Mouse (Mus musculus): ENCODE measurements around the gene Prox1. TPM values are rescaled to one million over a fixed set of nuclear protein-coding genes. Genes with fewer than 3 reads are reported as not detected.

Gene Prox1
- polyA plus RNA-seq, 1 experiment from 2014 or later = 16.4 TPM

DNA sequence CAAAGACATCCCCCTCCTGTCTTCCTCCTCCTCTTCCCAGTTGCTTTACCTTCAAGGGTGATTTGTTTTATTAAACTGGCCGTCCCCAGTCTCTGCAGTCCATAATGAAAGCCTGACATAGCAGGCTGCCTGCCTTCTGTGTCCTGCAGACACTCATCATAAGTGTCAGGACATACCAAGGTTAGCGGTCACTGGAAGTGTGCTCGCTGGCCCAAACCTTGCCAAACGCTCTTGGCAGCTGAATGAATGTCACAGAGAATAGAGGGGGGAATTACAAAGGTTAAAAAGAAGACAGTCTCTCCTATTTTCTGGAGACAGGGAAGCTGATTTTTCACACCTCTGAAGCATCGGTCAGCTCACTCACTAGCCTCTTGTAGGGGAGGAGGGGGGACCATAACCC lies 42.6 kb downstream of the Prox1 start:
- peak; percentile 53; the same call in 1 of the 2 replicates for ATAC-seq (replicated peaks; ENCODE audit: extremely low read depth, insufficient read depth, low FRiP score)
- 26% methylated on average over 5 of the region's 5 CpGs for WGBS
- H3K9me3 ChIP-seq (replicated peaks; ENCODE audit: control insufficient read depth, low read length) = no peaks in the 10 kb centered on the region
- peaks cover 40% of the 10 kb centered on the region for H3K4me1 ChIP-seq (ENCODE audit: control insufficient read depth, insufficient read depth, low read length)
- no peak overlapping the region for H3K4me3 ChIP-seq (ENCODE audit: low read length)
- no peaks in the 10 kb centered on the region for H3K36me3 ChIP-seq (ENCODE audit: control insufficient read depth, insufficient read depth)
- peak overlapping the region; percentile 61 for H3K9ac ChIP-seq (ENCODE audit: low read length)
- H3K27me3 ChIP-seq (ENCODE audit: control insufficient read depth, insufficient read depth, low read length) = no peaks in the 10 kb centered on the region
- peak overlapping the region; percentile 97 for H3K27ac ChIP-seq (ENCODE audit: low read length)
- H3K4me2 ChIP-seq (ENCODE audit: low read depth, low read length) = peak overlapping the region; percentile 11; the same call in 1 of the 2 replicates

DNA sequence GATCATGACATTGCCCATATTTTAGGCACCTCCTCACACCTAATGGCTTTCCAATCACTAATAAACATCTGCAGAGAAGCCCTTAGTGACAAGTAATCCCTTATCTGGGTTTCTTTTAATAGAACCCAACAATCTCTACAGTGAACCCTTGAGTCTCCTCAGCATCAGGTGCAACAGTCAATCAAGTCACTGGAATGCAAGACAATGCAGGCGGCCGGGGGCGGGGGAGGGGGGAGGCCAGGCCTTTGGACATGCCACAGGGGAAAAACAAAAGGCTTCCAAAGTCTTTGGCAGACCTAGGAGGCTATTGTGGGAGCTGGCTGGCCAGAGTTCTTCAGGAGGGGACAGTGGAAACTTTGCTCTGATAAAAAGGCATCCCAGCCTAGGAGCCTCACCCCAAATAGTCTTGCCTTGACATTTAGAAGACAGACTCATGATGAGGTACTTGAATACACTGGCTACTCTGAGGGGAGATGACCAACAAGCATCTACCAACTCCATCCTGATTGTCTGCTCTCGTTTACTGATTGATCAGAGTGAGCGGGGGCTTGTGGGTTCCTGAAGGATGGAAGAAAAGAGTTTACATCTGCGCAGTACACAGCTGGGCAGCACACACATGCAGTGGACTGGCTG lies 43.2 kb downstream of the Prox1 start:
- Histone ChIP-seq H3K27me3 (ENCODE audit: control insufficient read depth, insufficient read depth, low read length) (no peaks in the 10 kb centered on the region), H3K27ac (ENCODE audit: low read length) (peak overlapping the region; percentile 97), H3K4me1 (ENCODE audit: control insufficient read depth, insufficient read depth, low read length) (peaks cover 39% of the 10 kb centered on the region), H3K4me3 (ENCODE audit: low read length) (no peak overlapping the region), H3K36me3 (ENCODE audit: control insufficient read depth, insufficient read depth) (0 out of 2 replicates have a peak, but pooled peaks cover 5% of the 10 kb centered on the region), H3K4me2 (ENCODE audit: low read depth, low read length) (no peak overlapping the region), H3K9me3 (replicated peaks; ENCODE audit: control insufficient read depth, low read length) (no peaks in the 10 kb centered on the region), H3K9ac (ENCODE audit: low read length) (peak overlapping the region; percentile 61)
- 38% methylated on average over 6 of the region's 6 CpGs for WGBS
- 0 out of 2 replicates have a peak, but pooled peaks have one; percentile 5 for ATAC-seq (replicated peaks; ENCODE audit: extremely low read depth, insufficient read depth, low FRiP score)

DNA sequence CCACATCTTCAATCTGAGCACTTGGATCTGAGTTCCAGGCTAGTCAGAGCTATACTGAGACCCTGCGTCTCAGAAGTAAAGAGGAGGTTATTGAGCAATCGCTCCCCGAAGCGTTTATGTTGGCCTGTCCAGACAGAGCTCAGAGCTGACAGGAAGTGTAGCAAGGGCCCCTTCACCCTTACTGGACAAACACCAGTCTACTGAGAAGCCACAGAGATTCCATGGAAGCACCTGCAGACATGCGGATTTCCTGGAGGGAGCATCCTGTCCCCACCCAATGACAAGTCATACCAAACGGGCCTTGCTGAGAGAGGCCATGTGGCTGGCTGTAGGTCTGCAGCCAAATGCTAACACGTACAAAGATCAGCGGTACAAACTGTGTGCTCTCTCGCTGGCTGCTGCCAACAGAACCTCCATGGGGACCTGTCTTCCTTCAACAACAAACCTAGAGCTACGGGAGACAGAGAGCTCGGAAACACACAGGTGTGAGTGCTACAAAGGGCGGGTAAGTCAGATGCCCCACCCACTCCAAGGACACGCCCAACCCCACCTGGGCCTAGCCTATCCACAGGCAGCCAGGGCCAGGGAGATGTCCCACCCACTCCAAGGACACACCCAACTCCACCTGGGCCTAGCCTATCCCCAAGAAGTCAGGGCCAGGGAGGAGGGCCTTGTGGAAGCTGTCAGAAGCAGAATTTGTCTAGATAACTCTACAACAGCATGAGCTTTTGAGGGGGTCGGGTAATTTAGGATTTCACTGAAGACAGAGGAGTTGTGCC lies 45.4 kb downstream of the Prox1 start:
- Histone ChIP-seq H3K4me2 (ENCODE audit: low read depth, low read length) (no peak overlapping the region), H3K27ac (ENCODE audit: low read length) (peak overlapping the region; percentile 32), H3K9me3 (replicated peaks; ENCODE audit: control insufficient read depth, low read length) (no peaks in the 10 kb centered on the region), H3K4me1 (ENCODE audit: control insufficient read depth, insufficient read depth, low read length) (peaks cover 36% of the 10 kb centered on the region), H3K27me3 (ENCODE audit: control insufficient read depth, insufficient read depth, low read length) (no peaks in the 10 kb centered on the region), H3K9ac (ENCODE audit: low read length) (no peak overlapping the region), H3K4me3 (ENCODE audit: low read length) (no peak overlapping the region), H3K36me3 (ENCODE audit: control insufficient read depth, insufficient read depth) (peaks cover 10% of the 10 kb centered on the region; the same call in 1 of the 2 replicates)
- 0 out of 2 replicates have a peak, but pooled peaks have one; percentile 8 for ATAC-seq (replicated peaks; ENCODE audit: extremely low read depth, insufficient read depth, low FRiP score)
- 71% methylated on average over 14 of the region's 14 CpGs for WGBS

DNA sequence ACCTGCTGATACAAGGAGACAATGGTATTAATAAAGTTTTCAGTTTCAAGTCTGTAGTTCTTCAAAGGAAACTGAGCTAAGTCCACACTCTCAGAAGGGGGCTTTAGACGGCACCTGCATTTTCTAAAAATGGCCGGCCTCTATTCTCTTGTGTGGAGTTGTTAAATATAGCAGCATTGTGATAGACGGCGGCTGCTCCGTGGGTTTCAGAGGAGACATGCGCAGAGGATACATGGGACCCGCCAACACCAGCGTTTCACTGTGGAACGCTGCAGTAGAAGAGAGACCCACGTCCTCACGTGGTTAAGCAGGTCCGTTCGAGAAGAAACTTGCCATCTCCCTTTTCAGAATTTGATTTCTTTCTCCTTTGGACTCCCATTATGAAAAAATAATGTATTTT lies 47.1 kb downstream of the Prox1 start:
- no peak for ATAC-seq (replicated peaks; ENCODE audit: extremely low read depth, insufficient read depth, low FRiP score)
- H3K36me3 ChIP-seq (ENCODE audit: control insufficient read depth, insufficient read depth) = peaks cover 10% of the 10 kb centered on the region; the same call in 1 of the 2 replicates
- WGBS = 47% methylated on average over 13 of the region's 13 CpGs
- no peak overlapping the region for H3K9ac ChIP-seq (ENCODE audit: low read length)
- peaks cover 36% of the 10 kb centered on the region for H3K4me1 ChIP-seq (ENCODE audit: control insufficient read depth, insufficient read depth, low read length)
- no peak overlapping the region for H3K4me2 ChIP-seq (ENCODE audit: low read depth, low read length)
- H3K4me3 ChIP-seq (ENCODE audit: low read length) = no peak overlapping the region
- H3K27me3 ChIP-seq (ENCODE audit: control insufficient read depth, insufficient read depth, low read length) = no peaks in the 10 kb centered on the region
- H3K27ac ChIP-seq (ENCODE audit: low read length) = peak overlapping the region; percentile 78
- no peaks in the 10 kb centered on the region for H3K9me3 ChIP-seq (replicated peaks; ENCODE audit: control insufficient read depth, low read length)

DNA sequence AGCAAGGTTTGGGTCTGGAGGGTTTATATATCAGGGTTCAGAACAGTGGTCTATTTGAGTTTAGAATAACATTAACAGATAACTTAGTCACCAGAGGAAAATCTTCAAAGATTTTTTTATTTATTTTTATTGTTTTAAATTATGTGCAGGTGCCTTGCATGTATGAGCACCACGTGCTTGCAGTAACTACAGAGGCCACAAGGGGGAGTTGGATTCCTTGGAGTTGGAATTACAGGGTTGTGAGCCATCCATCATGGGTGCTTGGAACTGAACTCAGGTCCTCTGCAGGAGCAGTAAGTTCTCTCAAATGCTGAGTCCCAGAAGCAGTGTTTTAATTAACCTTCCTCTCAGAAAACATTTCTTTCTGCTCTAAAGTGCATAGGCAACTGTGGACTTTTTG lies 54.5 kb downstream of the Prox1 start:
- no peak overlapping the region for H3K9ac ChIP-seq (ENCODE audit: low read length)
- WGBS = 89% methylated on average over 1 of the region's 1 CpGs
- no peak overlapping the region for H3K4me3 ChIP-seq (ENCODE audit: low read length)
- ATAC-seq (replicated peaks; ENCODE audit: extremely low read depth, insufficient read depth, low FRiP score) = no peak
- peaks cover 6% of the 10 kb centered on the region for H3K9me3 ChIP-seq (replicated peaks; ENCODE audit: control insufficient read depth, low read length)
- no peak overlapping the region for H3K27ac ChIP-seq (ENCODE audit: low read length)
- no peak overlapping the region for H3K4me2 ChIP-seq (ENCODE audit: low read depth, low read length)
- H3K4me1 ChIP-seq (ENCODE audit: control insufficient read depth, insufficient read depth, low read length) = no peaks in the 10 kb centered on the region
- H3K36me3 ChIP-seq (ENCODE audit: control insufficient read depth, insufficient read depth) = peaks cover 8% of the 10 kb centered on the region
- no peaks in the 10 kb centered on the region for H3K27me3 ChIP-seq (ENCODE audit: control insufficient read depth, insufficient read depth, low read length)

DNA sequence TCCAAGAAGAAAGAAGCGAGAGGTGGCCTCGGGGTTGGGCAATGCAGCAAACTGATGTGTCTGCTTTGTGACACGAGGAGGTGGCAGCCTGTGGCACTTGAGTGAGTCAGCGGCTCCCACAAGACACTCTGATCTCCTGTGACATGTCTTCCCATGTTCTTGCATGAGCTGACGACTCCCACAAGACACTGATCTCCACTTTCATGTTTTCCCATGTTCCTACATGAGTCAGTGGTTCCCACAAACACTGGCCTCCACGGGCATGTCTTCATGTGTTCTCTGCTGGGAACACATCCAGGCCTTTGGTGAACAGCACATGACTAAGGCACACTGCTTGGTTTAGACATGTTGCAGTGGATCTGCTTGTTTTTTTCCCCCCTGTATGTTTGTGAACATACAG lies 58.8 kb downstream of the Prox1 start:
- Histone ChIP-seq H3K27me3 (ENCODE audit: control insufficient read depth, insufficient read depth, low read length) (no peaks in the 10 kb centered on the region), H3K4me1 (ENCODE audit: control insufficient read depth, insufficient read depth, low read length) (peaks cover 5% of the 10 kb centered on the region), H3K36me3 (ENCODE audit: control insufficient read depth, insufficient read depth) (peaks cover 7% of the 10 kb centered on the region; the same call in 1 of the 2 replicates), H3K9me3 (replicated peaks; ENCODE audit: control insufficient read depth, low read length) (peaks cover 13% of the 10 kb centered on the region), H3K27ac (ENCODE audit: low read length) (no peak overlapping the region), H3K9ac (ENCODE audit: low read length) (no peak overlapping the region), H3K4me2 (ENCODE audit: low read depth, low read length) (no peak overlapping the region), H3K4me3 (ENCODE audit: low read length) (no peak overlapping the region)
- 73% methylated on average over 6 of the region's 6 CpGs for WGBS
- no peak for ATAC-seq (replicated peaks; ENCODE audit: extremely low read depth, insufficient read depth, low FRiP score)

DNA sequence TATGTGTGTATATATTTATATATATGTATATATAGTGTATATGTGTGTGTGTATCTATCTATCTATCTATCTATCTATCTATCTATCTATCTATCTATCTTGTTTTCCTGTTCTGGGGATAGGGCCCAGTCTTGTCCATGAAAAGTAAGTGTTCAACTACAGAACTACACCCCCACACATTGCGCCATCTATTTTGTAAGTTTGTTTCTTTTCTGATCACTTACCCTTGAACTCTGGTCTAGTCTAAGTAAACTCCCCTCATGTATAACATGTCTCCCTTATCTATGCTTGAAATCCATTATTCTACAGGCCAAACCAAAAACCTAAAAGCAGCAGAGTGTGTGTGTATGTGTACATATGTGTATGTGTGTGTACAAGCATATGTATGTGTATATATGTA lies 62.9 kb downstream of the Prox1 start:
- Histone ChIP-seq H3K4me2 (ENCODE audit: low read depth, low read length) (no peak overlapping the region), H3K4me3 (ENCODE audit: low read length) (no peak overlapping the region), H3K27ac (ENCODE audit: low read length) (no peak overlapping the region), H3K9ac (ENCODE audit: low read length) (no peak overlapping the region), H3K9me3 (replicated peaks; ENCODE audit: control insufficient read depth, low read length) (peaks cover 8% of the 10 kb centered on the region), H3K4me1 (ENCODE audit: control insufficient read depth, insufficient read depth, low read length) (peaks cover 14% of the 10 kb centered on the region), H3K36me3 (ENCODE audit: control insufficient read depth, insufficient read depth) (no peaks in the 10 kb centered on the region), H3K27me3 (ENCODE audit: control insufficient read depth, insufficient read depth, low read length) (no peaks in the 10 kb centered on the region)
- 97% methylated on average over 1 of the region's 1 CpGs for WGBS
- no peak for ATAC-seq (replicated peaks; ENCODE audit: extremely low read depth, insufficient read depth, low FRiP score)

DNA sequence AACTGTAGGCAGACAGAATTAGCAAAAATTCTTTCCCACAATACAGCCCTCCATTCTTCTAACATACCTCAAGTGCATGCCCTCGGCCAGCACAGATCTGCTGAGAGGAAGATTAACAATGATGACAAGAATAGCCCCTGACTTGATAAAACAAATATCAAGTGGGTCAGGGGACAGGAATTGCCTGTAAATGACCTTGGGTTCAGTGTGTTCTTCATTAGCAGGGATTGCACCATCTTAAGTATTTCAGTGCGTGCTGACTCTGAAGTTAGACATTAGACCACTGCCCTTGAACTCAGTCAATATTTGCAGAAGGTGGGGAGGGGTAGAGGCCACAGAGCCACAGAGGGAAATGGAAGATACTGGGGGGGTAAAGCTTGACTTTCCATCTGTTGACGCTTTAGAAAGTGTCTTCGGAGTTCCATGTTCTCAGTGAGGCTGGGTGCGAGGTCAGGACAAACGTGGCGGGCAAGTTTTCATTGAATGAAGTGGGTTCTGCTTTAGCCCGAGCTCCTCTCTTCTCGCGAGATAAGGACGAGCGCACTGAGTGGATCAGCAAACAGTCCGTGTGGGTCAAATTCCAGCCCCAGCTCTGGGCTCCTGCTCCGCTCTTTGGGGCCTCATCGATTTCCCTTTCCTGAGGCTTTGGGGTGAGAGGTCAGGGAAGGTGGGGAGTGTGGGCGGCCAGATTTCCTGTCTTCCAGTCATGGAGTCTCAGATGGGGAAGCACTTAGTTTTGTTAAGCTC lies 63.7 kb downstream of the Prox1 start:
- H3K36me3 ChIP-seq (ENCODE audit: control insufficient read depth, insufficient read depth) = no peaks in the 10 kb centered on the region
- 36% methylated on average over 16 of the region's 16 CpGs for WGBS
- peak overlapping the region; percentile 75 for H3K27ac ChIP-seq (ENCODE audit: low read length)
- H3K9me3 ChIP-seq (replicated peaks; ENCODE audit: control insufficient read depth, low read length) = peaks cover 8% of the 10 kb centered on the region
- H3K27me3 ChIP-seq (ENCODE audit: control insufficient read depth, insufficient read depth, low read length) = no peaks in the 10 kb centered on the region
- H3K4me3 ChIP-seq (ENCODE audit: low read length) = no peak overlapping the region
- no peak overlapping the region for H3K4me2 ChIP-seq (ENCODE audit: low read depth, low read length)
- no peak overlapping the region; the same call in 1 of the 2 replicates for H3K9ac ChIP-seq (ENCODE audit: low read length)
- peak; percentile 66 for ATAC-seq (replicated peaks; ENCODE audit: extremely low read depth, insufficient read depth, low FRiP score)
- H3K4me1 ChIP-seq (ENCODE audit: control insufficient read depth, insufficient read depth, low read length) = peaks cover 14% of the 10 kb centered on the region

Measured in heart, embryonic 16.5 days (tissue).